Mouse (Mus musculus) liver, adult 2 months (tissue): ENCODE data around the gene Dntt.
A peak's percentile ranks its signal among the peaks of the same experiment; 100 is the strongest.

Source experiments
- CTCF ChIP-seq: fragments of 200-500 bp; IDR thresholded peaks from 2 replicates; pipeline ENCODE4 v1.5.1; 2011; ENCODE audit warnings: low read depth, low read length, control low read depth
- POLR2A ChIP-seq: fragments of 200-500 bp; IDR thresholded peaks from 2 replicates; pipeline ENCODE4 v1.6.1; 2011; ENCODE audit warnings: low read length, control low read depth; ENCODE audit not compliant: insufficient read depth; ENCODE audit errors: extremely low read depth

DNA sequence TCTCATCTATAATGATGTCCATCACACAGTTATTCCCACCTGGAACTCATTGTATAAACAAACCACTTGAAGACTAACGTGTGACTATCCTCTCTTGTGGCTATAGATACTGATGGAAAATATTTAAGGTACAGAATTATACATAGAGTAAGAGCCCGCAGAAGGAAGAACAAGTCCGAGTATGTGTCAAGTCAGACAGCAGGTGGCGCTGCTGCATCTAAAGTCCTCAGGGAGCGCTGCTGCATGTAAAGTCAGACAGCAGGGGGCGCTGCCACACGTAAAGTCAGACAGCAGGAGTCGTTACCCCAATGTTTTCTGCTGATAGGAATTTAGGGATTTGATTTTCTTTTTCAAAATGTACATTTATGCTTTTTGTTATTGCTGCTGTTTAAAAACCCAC is 42.4 kb downstream of the Dntt start:
- TF ChIP-seq CTCF (peak; percentile 100), POLR2A (no peak)
